Mouse (Mus musculus) embryonic fibroblast, embryonic 13.5 days (primary cell): ENCODE data around the gene Polr2f.

Source experiments
- CTCF ChIP-seq: IDR thresholded peaks from 2 replicates; pipeline ENCODE4 v1.5.1; 2011; ENCODE audit warnings: mild to moderate bottlenecking, control low read depth, low read length, moderate library complexity, borderline replicate concordance; ENCODE audit not compliant: insufficient read depth
- POLR2A ChIP-seq: IDR thresholded peaks from 2 replicates; pipeline ENCODE4 v1.6.1; 2011; ENCODE audit warnings: low read depth, mild to moderate bottlenecking, control low read depth, low read length, moderate library complexity

GRCm38 (mm10) chr15:79119491-79119890 is 21.3 kb upstream of the Polr2f start:
- TF ChIP-seq POLR2A: no peak
- TF ChIP-seq CTCF: no peak
